ENCODE assay signal across 21 mouse cellular contexts in the genomic region with DNA sequence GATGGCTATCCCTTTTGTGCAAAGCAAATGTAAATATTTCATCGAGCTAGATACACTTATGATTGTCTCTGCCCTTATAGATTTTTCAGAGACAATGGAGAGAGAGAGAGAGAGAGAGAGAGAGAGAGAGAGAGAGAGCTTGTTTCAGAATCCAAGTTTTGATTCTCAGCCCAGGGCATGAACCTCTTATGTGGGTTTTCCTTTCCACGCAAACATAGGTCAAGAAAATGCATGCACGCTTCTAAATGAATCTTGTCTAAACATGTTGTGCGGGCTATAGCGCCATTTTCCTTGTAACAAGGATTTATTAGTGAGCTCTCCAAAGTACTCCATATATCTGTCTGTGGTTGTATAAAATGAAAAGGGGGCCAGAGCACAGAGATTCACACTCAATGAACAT. TPM values are rescaled to one million over a fixed set of nuclear protein-coding genes. Genes with fewer than 3 reads are reported as not detected.
DNase-seq lines count a peak whose midpoint lies in the region; ATAC-seq lines count a peak whose summit lies in the region.
"Had no signal": no experiment of that assay in that cellular context is flagged by ENCODE, and none has a peak within 500 bp of the region (broad histone marks: within the 10 kb centered on the region; RNA-seq: fewer than 3 reads in every experiment).

No protein-coding gene starts in this region.

- 0 out of 2 replicates have a peak overlapping the region, but pooled peaks have one; percentile 66 for H3K27ac ChIP-seq in hindbrain, embryonic 11.5 days (ENCODE audit: low read depth, low read length)
- no peak overlapping the region for H3K27ac ChIP-seq in hindbrain, embryonic 16.5 days (ENCODE audit: low read depth, low read length)
- no peak overlapping the region for H3K27ac ChIP-seq in hindbrain, embryonic 12.5 days
- no peak overlapping the region for H3K27ac ChIP-seq in neural tube, embryonic 12.5 days
- H3K27ac ChIP-seq: limb, embryonic 15.5 days; liver, embryonic 14.5 days had no signal

- peak; percentile 31 for DNase-seq in embryo, embryonic 10.5 days (ENCODE audit: low spot score)
- no peak for DNase-seq in embryo, embryonic 10 days (ENCODE audit: low spot score)
- DNase-seq in hindbrain, embryonic 11.5 days (ENCODE audit: low spot score) = peak; percentile 38
- DNase-seq in kidney, adult 18-20 months = no peak
- DNase-seq: adrenal gland, adult 8-10 months; cerebellum, adult 11-12 months; heart, postnatal 10 days; kidney, adult 11 months; kidney, postnatal 10 days; lung, embryonic 14.5 days; right cerebral cortex, postnatal 4 days had no signal

- H3K36me3 ChIP-seq in hindbrain, embryonic 11.5 days (ENCODE audit: control insufficient read depth, insufficient read depth, low read length) = no peaks in the 10 kb centered on the region
- no peaks in the 10 kb centered on the region for H3K36me3 ChIP-seq in hindbrain, embryonic 16.5 days (ENCODE audit: control insufficient read depth, insufficient read depth, low read length)
- H3K36me3 ChIP-seq in hindbrain, embryonic 12.5 days = no peaks in the 10 kb centered on the region
- H3K36me3 ChIP-seq in neural tube, embryonic 12.5 days = no peaks in the 10 kb centered on the region
- H3K36me3 ChIP-seq: heart, embryonic 12.5 days; limb, embryonic 15.5 days had no signal

- H3K27me3 ChIP-seq in hindbrain, embryonic 11.5 days (ENCODE audit: control insufficient read depth, insufficient read depth, low read length) = peaks cover 84% of the 10 kb centered on the region
- peaks cover 60% of the 10 kb centered on the region for H3K27me3 ChIP-seq in hindbrain, embryonic 16.5 days (replicated peaks; ENCODE audit: control insufficient read depth, insufficient read depth, low read length)
- H3K27me3 ChIP-seq in hindbrain, embryonic 12.5 days = peaks cover 92% of the 10 kb centered on the region
- peaks cover 97% of the 10 kb centered on the region for H3K27me3 ChIP-seq in neural tube, embryonic 12.5 days (replicated peaks)

- WGBS in hindbrain, embryonic 11.5 days = 14% methylated on average over 5 of the region's 5 CpGs
- WGBS in hindbrain, embryonic 16.5 days = 24% methylated on average over 5 of the region's 5 CpGs
- WGBS in hindbrain, embryonic 12.5 days = 13% methylated on average over 5 of the region's 5 CpGs
- 14% methylated on average over 5 of the region's 5 CpGs for WGBS in neural tube, embryonic 12.5 days

- ATAC-seq in hindbrain, embryonic 11.5 days (ENCODE audit: low FRiP score) = no peak
- no peak for ATAC-seq in hindbrain, embryonic 16.5 days
- ATAC-seq in hindbrain, embryonic 12.5 days (ENCODE audit: low FRiP score) = no peak
- no peak for ATAC-seq in neural tube, embryonic 12.5 days (ENCODE audit: low FRiP score, low read depth)
- ATAC-seq in inflammation-experienced regulatory T-cells, adult 6 months = no peak
- ATAC-seq: activated CD4-positive, CD25-positive, alpha-beta regulatory T cell, adult 4 months had no signal

- peak overlapping the region; percentile 43 for H3K4me3 ChIP-seq in hindbrain, embryonic 11.5 days (ENCODE audit: low read depth, low read length)
- no peak overlapping the region for H3K4me3 ChIP-seq in hindbrain, embryonic 16.5 days (ENCODE audit: low read length)
- H3K4me3 ChIP-seq in hindbrain, embryonic 12.5 days = peak overlapping the region; percentile 42
- H3K4me3 ChIP-seq in neural tube, embryonic 12.5 days = peak overlapping the region; percentile 34; the same call in 1 of the 2 replicates

- no peaks in the 10 kb centered on the region for H3K9me3 ChIP-seq in hindbrain, embryonic 11.5 days (ENCODE audit: control insufficient read depth, low read length)
- H3K9me3 ChIP-seq in hindbrain, embryonic 16.5 days (ENCODE audit: control insufficient read depth, low read length) = no peaks in the 10 kb centered on the region
- no peaks in the 10 kb centered on the region for H3K9me3 ChIP-seq in hindbrain, embryonic 12.5 days (replicated peaks)
- H3K9me3 ChIP-seq in neural tube, embryonic 12.5 days = no peaks in the 10 kb centered on the region
- H3K9me3 ChIP-seq: heart, embryonic 12.5 days; limb, embryonic 15.5 days had no signal

- H3K4me1 ChIP-seq in hindbrain, embryonic 11.5 days (replicated peaks; ENCODE audit: control insufficient read depth, insufficient read depth, low read length) = no peaks in the 10 kb centered on the region; the same call in 1 of the 2 replicates
- peaks cover 4% of the 10 kb centered on the region for H3K4me1 ChIP-seq in hindbrain, embryonic 16.5 days (ENCODE audit: control insufficient read depth, insufficient read depth, low read depth, low read length)
- peaks cover 23% of the 10 kb centered on the region for H3K4me1 ChIP-seq in hindbrain, embryonic 12.5 days
- peaks cover 11% of the 10 kb centered on the region for H3K4me1 ChIP-seq in neural tube, embryonic 12.5 days

- H3K9ac ChIP-seq in hindbrain, embryonic 11.5 days (ENCODE audit: low read depth, low read length) = peak overlapping the region; percentile 62
- no peak overlapping the region for H3K9ac ChIP-seq in hindbrain, embryonic 16.5 days (ENCODE audit: low read depth, low read length)
- H3K9ac ChIP-seq in hindbrain, embryonic 12.5 days = peak overlapping the region; percentile 60
- H3K9ac ChIP-seq in neural tube, embryonic 12.5 days = peak overlapping the region; percentile 49; the same call in 1 of the 2 replicates
- H3K9ac ChIP-seq: heart, embryonic 12.5 days; limb, embryonic 15.5 days; liver, embryonic 14.5 days; lung, embryonic 14.5 days had no signal

- H3K4me2 ChIP-seq in hindbrain, embryonic 11.5 days (replicated peaks; ENCODE audit: low read depth, low read length) = peak overlapping the region; percentile 42; the same call in 1 of the 2 replicates
- no peak overlapping the region for H3K4me2 ChIP-seq in hindbrain, embryonic 16.5 days (ENCODE audit: low read length)
- H3K4me2 ChIP-seq in hindbrain, embryonic 12.5 days (replicated peaks) = peak overlapping the region; percentile 53; the same call in 1 of the 2 replicates
- H3K4me2 ChIP-seq in neural tube, embryonic 12.5 days (replicated peaks) = peak overlapping the region; percentile 56

RNA-seq across cellular contexts. Expression of a gene that starts 1.5 kb away (rescaled TPM):
- 46.6 and 58.5 TPM in 2 replicates for polyA plus RNA-seq in hindbrain, embryonic 11.5 days (2014; fragmentation: Nextera tagmentation; extraction: Ambion mirVana)
- 5.0 and 6.7 TPM in 2 replicates for polyA plus RNA-seq in hindbrain, embryonic 16.5 days (2015; fragmentation: Nextera tagmentation; extraction: Ambion mirVana)
- 40.8 and 46.1 TPM in 2 replicates for polyA plus RNA-seq in hindbrain, embryonic 12.5 days (2016; fragmentation: Nextera tagmentation; extraction: Ambion mirVana)
- 35.7 and 44.0 TPM in 2 replicates for polyA plus RNA-seq in neural tube, embryonic 12.5 days (2016; fragmentation: Nextera tagmentation; extraction: Ambion mirVana)
- polyA plus RNA-seq in inflammation-experienced regulatory T-cells, adult 6 months (2017; shearing (Covaris generic)) = not detected
- polyA plus RNA-seq: activated CD4-positive, CD25-positive, alpha-beta regulatory T cell, adult 4 months; cortical plate, adult 2 months; limb, embryonic 15.5 days; liver, embryonic 14.5 days; lung, embryonic 14.5 days; stomach, embryonic 14.5 days had no signal

Comparison
In these comparisons a context has a peak if more than half of its experiments do, and no peak if none do; other contexts are left out.
1. DNase-seq: peak in embryo, embryonic 10.5 days (single experiment) and hindbrain, embryonic 11.5 days (single experiment); none in embryo, embryonic 10 days (single experiment) and kidney, adult 18-20 months (single experiment).